Mouse (Mus musculus) embryonic facial prominence, embryonic 15.5 days (tissue): ENCODE data around the gene Cdk2ap2. TPM values are rescaled to one million over a fixed set of nuclear protein-coding genes. Genes with fewer than 3 reads are reported as not detected.

Source experiments
- polyA plus RNA-seq: library from polyadenylated mRNA; unstranded; fragments of >200 nt; fragmentation: Nextera tagmentation; extraction: Ambion mirVana; gene quantifications from 2 replicates; pipeline ENCODE4 v1.2.1, GENCODE M21; 2015

The Cdk2ap2 gene
- polyA plus RNA-seq, 1 experiment from 2014 or later, result 92.8 TPM

Other genes with a start within 250 kb of the Cdk2ap2 start
- gene Chka, start 245.4 kb upstream of the Cdk2ap2 start, polyA plus RNA-seq, result 38.2 and 44.3 TPM in 2 replicates
- 57.5 and 64.3 TPM in 2 replicates for gene Tcirg1, start 190.0 kb upstream of the Cdk2ap2 start, polyA plus RNA-seq
- 255 and 269 TPM in 2 replicates for gene Ndufs8, start 184.4 kb upstream of the Cdk2ap2 start, polyA plus RNA-seq
- gene Aldh3b1, start 167.4 kb upstream of the Cdk2ap2 start, polyA plus RNA-seq, result 4.8 and 4.9 TPM in 2 replicates
- 27.7 and 30.0 TPM in 2 replicates for gene Unc93b1, start 162.0 kb upstream of the Cdk2ap2 start, polyA plus RNA-seq
- 2.8 and 3.2 TPM in 2 replicates for gene Aldh3b3, start 138.5 kb upstream of the Cdk2ap2 start, polyA plus RNA-seq
- 22.8 and 25.3 TPM in 2 replicates for gene Aldh3b2, start 124.9 kb upstream of the Cdk2ap2 start, polyA plus RNA-seq
- 5.5 and 6.0 TPM in 2 replicates for gene Acy3, start 110.6 kb upstream of the Cdk2ap2 start, polyA plus RNA-seq
- gene Tbx10, start 104.4 kb upstream of the Cdk2ap2 start, polyA plus RNA-seq, result not detected in 2 replicates
- gene Nudt8, start 96.6 kb upstream of the Cdk2ap2 start, polyA plus RNA-seq, result 31.0 and 35.8 TPM in 2 replicates
- gene Gm49405, start 96.6 kb upstream of the Cdk2ap2 start, polyA plus RNA-seq, result 3.9 and 4.7 TPM in 2 replicates
- 5.4 and 5.6 TPM in 2 replicates for gene Doc2g, start 93.9 kb upstream of the Cdk2ap2 start, polyA plus RNA-seq
- gene Ndufv1, start 84.4 kb upstream of the Cdk2ap2 start, polyA plus RNA-seq, result 190 and 202 TPM in 2 replicates
- gene Gstp1, start 59.2 kb upstream of the Cdk2ap2 start, polyA plus RNA-seq, result 511 and 558 TPM in 2 replicates
- gene Gstp2, start 51.2 kb upstream of the Cdk2ap2 start, polyA plus RNA-seq, result 3.4 and 3.7 TPM in 2 replicates
- 0.41 and 0.77 TPM in 2 replicates for gene Gstp3, start 37.6 kb upstream of the Cdk2ap2 start, polyA plus RNA-seq
- gene Cabp2, start 15.6 kb upstream of the Cdk2ap2 start, polyA plus RNA-seq, result not detected in 2 replicates
- gene Pitpnm1, start 2.8 kb downstream of the Cdk2ap2 start, polyA plus RNA-seq, result 9.7 and 10.8 TPM in 2 replicates
- 98.5 and 100 TPM in 2 replicates for gene Aip, start 28.7 kb downstream of the Cdk2ap2 start, polyA plus RNA-seq
- not detected in 2 replicates for gene Gpr152, start 42.6 kb downstream of the Cdk2ap2 start, polyA plus RNA-seq
- gene Cabp4, start 46.9 kb downstream of the Cdk2ap2 start, polyA plus RNA-seq, result 0.31 and 0.37 TPM in 2 replicates
- gene Coro1b, start 51.4 kb downstream of the Cdk2ap2 start, polyA plus RNA-seq, result 159 and 178 TPM in 2 replicates
- gene Ptprcap, start 56.4 kb downstream of the Cdk2ap2 start, polyA plus RNA-seq, result 4.8 and 6.2 TPM in 2 replicates
- gene Rps6kb2, start 66.2 kb downstream of the Cdk2ap2 start, polyA plus RNA-seq, result 66.2 and 70.4 TPM in 2 replicates
- gene Carns1, start 78.3 kb downstream of the Cdk2ap2 start, polyA plus RNA-seq, result 3.4 and 5.4 TPM in 2 replicates
- 3.6 and 5.1 TPM in 2 replicates for gene Tbc1d10c, start 94.1 kb downstream of the Cdk2ap2 start, polyA plus RNA-seq
- gene Ppp1ca, start 94.9 kb downstream of the Cdk2ap2 start, polyA plus RNA-seq, result 745 and 794 TPM in 2 replicates
- gene Rad9a, start 104.5 kb downstream of the Cdk2ap2 start, polyA plus RNA-seq, result 33.6 and 35.0 TPM in 2 replicates
- 10.1 and 10.2 TPM in 2 replicates for gene Clcf1, start 117.1 kb downstream of the Cdk2ap2 start, polyA plus RNA-seq
- not detected in 2 replicates for gene AC109138.7, start 117.2 kb downstream of the Cdk2ap2 start, polyA plus RNA-seq
- 33.5 and 34.0 TPM in 2 replicates for gene Pold4, start 134.7 kb downstream of the Cdk2ap2 start, polyA plus RNA-seq
- 27.5 and 34.4 TPM in 2 replicates for gene Ssh3, start 172.0 kb downstream of the Cdk2ap2 start, polyA plus RNA-seq
- gene Ankrd13d, start 186.0 kb downstream of the Cdk2ap2 start, polyA plus RNA-seq, result 13.0 and 13.7 TPM in 2 replicates
- gene Grk2, start 209.0 kb downstream of the Cdk2ap2 start, polyA plus RNA-seq, result 20.1 and 24.4 TPM in 2 replicates